Mouse (Mus musculus) c-Kit-positive CD71-positive TER-119-positive erythroid progenitor cells, embryonic 14.5 days (primary cell): ENCODE measurements at regions not wholly inside any gene's neighbourhood (a gene's known extent, or its start where the extent isn't known, plus 50 kb on each side); places are given as distances from the start of the nearest gene placed in this dataset.

ENCODE experiments used
- DNase-seq: peaks from one replicate; pipeline ENCODE4 v3.0.0-alpha.2; 2013; ENCODE audit warnings: low spot score

DNA sequence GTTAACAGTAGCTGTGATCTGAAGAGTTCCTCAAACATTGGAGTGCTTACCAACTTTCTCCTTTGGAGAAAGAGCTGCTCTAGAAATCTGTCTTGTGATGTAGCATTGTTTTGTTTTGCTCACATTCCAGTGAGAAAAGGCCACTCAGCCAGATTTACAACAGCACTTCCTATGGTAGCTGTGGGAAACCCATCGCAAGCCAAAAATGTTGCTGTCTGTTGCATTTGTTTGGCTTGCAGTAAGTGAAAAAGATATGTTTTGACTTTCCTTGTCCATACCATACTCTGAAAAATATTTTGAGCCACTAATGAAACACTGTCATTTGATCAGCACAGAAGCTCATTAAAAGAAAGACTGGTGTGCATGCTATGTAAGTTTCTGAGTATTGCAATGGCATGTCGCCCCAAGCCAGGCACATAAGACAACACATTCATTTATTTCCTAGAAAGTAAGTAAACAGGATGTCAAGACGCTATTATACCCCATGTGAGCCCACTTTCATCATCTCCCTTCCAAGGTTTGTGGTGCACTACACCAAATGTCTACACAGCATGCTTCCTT, 66.2 kb downstream of the Car2 start:
- DNase-seq: no peak

- no peak for DNase-seq
Measured at GRCm38 (mm10) chr3:14952951-14953350, 66.9 kb downstream of the Car2 start.

DNA sequence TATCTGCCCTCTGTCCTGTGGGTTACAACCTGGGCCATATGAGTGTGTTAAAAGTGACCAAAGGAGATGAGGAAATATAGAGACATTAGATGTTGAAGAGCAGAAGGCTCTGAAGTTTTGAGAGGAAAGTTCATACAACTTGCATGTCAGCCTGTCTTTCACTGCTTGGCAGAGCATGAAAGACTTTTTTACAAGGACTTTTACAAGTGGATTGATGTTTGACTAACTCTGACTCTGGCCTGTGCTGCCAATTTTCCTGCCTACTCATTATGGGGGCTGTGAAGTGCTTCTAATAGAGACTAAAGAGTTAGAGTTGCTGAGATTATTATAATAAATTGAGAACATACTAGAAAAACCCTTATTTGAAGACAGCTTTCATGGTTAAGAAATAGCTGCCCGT, 71.4 kb downstream of the Car2 start:
- no peak for DNase-seq

DNA sequence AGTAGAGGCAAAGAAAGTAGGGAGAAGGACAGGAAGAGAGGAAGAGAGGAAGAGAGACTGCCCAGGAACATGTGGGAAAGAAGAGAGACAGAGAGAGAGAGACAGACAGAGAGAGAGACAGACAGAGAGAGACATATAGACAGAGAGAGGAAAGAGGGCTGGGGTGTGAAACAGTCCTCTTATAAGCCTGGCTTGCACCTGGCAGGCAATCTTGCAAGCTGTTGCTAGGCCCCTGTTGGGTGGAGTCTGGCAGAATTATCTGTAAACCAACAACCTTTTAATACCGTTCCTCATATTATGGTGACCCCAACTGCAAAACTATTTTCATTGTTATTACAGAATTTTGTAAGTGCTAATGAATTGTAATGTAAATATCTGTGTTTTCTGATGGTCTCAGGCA, 72.2 kb downstream of the Car2 start:
- no peak for DNase-seq

- no peak for DNase-seq
Measured at GRCm38 (mm10) chr3:14959586-14959985, 73.5 kb downstream of the Car2 start.

- DNase-seq: no peak
Measured at GRCm38 (mm10) chr3:14964795-14965194, 78.7 kb downstream of the Car2 start.

- peak; percentile 22 for DNase-seq
Measured at GRCm38 (mm10) chr3:14965438-14966044, 79.5 kb downstream of the Car2 start.

- no peak for DNase-seq
Measured at GRCm38 (mm10) chr3:14967235-14967634, 81.2 kb downstream of the Car2 start.

- DNase-seq: no peak
Measured at GRCm38 (mm10) chr3:14968345-14968744, 82.3 kb downstream of the Car2 start.

- DNase-seq: no peak
Measured at GRCm38 (mm10) chr3:14969698-14970097, 83.6 kb downstream of the Car2 start.

DNA sequence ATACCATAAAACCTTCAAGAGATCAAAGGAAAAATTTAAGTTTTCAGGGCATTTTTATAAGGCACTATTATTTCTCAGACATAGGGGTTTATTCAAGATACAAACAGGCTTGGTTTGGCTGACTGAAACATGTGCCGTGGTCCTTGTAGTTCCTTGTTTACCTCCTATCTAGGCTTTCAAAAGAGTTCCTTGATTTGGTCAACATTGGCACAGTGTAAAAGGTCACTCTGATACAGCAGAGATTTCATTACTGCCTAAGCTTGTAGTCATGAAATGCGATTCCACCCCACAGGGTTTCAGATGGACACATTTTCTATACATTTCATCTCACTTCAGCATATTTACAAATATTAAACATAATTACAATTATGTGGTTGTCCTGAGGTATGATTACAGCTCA, 85.6 kb downstream of the Car2 start:
- DNase-seq: no peak

- DNase-seq: no peak
Measured at GRCm38 (mm10) chr3:14974758-14975157, 88.7 kb downstream of the Car2 start.

DNA sequence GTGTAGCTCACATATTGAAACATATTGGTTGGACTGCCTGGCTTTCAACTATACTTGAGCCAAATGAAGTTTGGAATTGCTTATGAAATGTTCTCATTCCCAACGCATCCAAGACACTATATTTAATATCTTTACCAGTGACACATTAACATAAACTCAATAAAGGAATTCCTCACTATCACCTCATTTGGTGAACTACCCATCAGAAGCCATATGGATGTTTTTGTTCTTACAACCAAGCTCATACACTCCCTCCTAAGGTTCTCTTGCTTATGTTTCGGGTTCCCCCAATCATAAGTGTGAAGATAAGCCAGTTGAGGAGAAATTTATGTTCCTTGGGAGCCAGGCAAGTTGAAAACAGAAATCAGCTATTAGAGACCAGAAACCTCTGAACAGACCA, 89.1 kb downstream of the Car2 start:
- DNase-seq: no peak

- no peak for DNase-seq
Measured at GRCm38 (mm10) chr3:14979116-14979613, 93.1 kb downstream of the Car2 start.

GRCm38 (mm10) chr3:14989635-14990034, 103.6 kb downstream of the Car2 start:
- no peak for DNase-seq

- no peak for DNase-seq
Measured at GRCm38 (mm10) chr3:14993936-14994335, 107.9 kb downstream of the Car2 start.

- DNase-seq: peak; percentile 57
Measured at GRCm38 (mm10) chr3:14997241-14997640, 111.2 kb downstream of the Car2 start.

- no peak for DNase-seq
Measured at GRCm38 (mm10) chr3:14998521-14998920, 112.4 kb downstream of the Car2 start.

GRCm38 (mm10) chr3:14999411-14999810, 113.3 kb downstream of the Car2 start:
- no peak for DNase-seq

DNA sequence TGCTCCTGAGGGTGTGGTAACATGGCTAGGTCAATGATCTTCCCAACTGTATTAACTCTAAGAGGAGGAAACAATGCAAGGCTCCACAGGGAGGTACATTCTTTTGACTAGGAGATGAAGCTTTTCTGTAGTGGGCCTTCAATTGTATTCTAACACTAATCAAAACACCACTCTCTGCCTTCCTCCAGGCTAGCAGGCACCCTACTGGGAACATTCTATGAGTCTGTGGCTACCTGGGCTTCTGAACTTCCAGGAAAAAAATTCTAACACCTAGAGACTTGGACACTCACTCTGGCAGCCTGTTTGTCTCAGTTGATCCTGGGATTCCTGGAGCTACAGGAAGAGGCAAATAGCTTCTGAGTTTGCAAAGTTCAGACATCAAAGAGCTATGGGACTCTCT, 113.8 kb downstream of the Car2 start:
- DNase-seq: no peak

DNA sequence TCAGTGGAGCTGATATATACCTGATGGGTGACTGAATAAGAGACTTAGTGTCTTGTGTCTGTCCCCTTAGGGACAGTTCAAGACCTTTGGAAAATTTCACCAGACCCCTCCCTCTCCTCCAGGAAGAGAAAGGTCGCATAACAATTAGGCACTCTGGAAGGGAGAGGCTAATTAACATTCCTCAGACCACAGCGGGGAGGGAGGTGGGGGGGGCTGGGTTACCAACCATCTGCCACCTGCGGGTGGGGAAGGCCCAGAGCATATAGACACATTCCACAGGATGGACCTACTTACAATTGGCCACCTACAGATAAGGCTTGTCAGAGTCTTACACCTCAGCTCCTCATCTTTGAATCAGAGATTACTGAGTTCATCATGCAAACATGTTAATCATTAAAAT, 114.6 kb downstream of the Car2 start:
- no peak for DNase-seq

DNA sequence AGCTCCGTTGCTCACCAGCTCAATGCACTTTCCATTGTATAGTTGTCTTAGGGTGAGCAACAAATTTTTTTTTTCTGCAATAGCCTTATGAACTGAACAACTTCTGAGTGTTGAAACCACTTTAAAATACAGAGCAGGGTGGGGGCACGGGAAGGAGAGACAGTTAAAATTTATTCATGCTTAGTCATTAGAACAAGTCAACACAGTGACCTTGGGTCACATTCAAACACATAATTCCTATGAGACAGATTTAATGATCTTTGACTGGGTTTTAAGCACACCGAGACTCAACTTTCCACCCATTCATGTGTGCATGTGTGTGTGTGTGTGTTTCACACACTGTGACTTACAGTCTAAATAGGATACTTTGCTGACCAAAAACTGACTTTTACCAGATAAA, 121.7 kb downstream of the Car2 start:
- DNase-seq: no peak

- no peak for DNase-seq
Measured at GRCm38 (mm10) chr3:15008501-15008900, 122.4 kb downstream of the Car2 start.

GRCm38 (mm10) chr3:15009747-15010146, 123.7 kb downstream of the Car2 start:
- no peak for DNase-seq
